Mouse (Mus musculus) thymus, adult 2 months (tissue): Measurements from ENCODE around the gene Fli1. TPM values are rescaled to one million over a fixed set of nuclear protein-coding genes. Genes with fewer than 3 reads are reported as not detected.

Experiments used
- DNase-seq: peaks from one replicate; pipeline ENCODE4 v3.0.0; 2021
- H3K27ac ChIP-seq: fragments of 200-500 bp; 2 replicates; pipeline ENCODE4 v1.5.1; 2012; ENCODE audit warnings: low read length, control low read depth; ENCODE audit not compliant: control insufficient read depth, insufficient read depth
- H3K27me3 ChIP-seq: fragments of 200-500 bp; 2 replicates; pipeline ENCODE4 v1.6.1; 2012; ENCODE audit warnings: mild to moderate bottlenecking, low read length, moderate library complexity, mixed read lengths; ENCODE audit not compliant: control insufficient read depth, insufficient read depth
- H3K36me3 ChIP-seq: fragments of 200-500 bp; 2 replicates; pipeline ENCODE4 v1.6.1; 2012; ENCODE audit warnings: mild to moderate bottlenecking, low read length, moderate library complexity; ENCODE audit not compliant: control insufficient read depth, insufficient read depth
- H3K4me1 ChIP-seq: fragments of 200-500 bp; replicated peaks from 2 replicates; pipeline ENCODE4 v1.6.1; 2012; ENCODE audit warnings: low read length; ENCODE audit not compliant: control insufficient read depth, insufficient read depth
- H3K4me3 ChIP-seq: fragments of 200-500 bp; 2 replicates; pipeline ENCODE4 v1.5.1; 2012; ENCODE audit warnings: mild to moderate bottlenecking, low read length, control low read depth, moderate library complexity; ENCODE audit not compliant: control insufficient read depth, insufficient read depth
- CTCF ChIP-seq: fragments of 200-500 bp; IDR thresholded peaks from 2 replicates; pipeline ENCODE4 v1.5.1; 2012; ENCODE audit warnings: mild to moderate bottlenecking, control low read depth, low read length, moderate library complexity, borderline replicate concordance; ENCODE audit not compliant: control insufficient read depth, poor library complexity, insufficient read depth; ENCODE audit errors: extremely low read depth
- POLR2A ChIP-seq: fragments of 200-500 bp; IDR thresholded peaks from 2 replicates; pipeline ENCODE4 v1.6.1; 2012; ENCODE audit warnings: mild to moderate bottlenecking, low read length, control low read depth, moderate library complexity; ENCODE audit not compliant: control insufficient read depth, poor library complexity, insufficient read depth; ENCODE audit errors: extremely low read depth
- WGBS: fragments of 180-500 bp; shearing (Covaris S2); methylation state at CpG from one replicate; pipeline ENCODE4 v1.1.7; 2018; 5-methylcytosine and 5-hydroxymethylcytosine counted together
- polyA plus RNA-seq: library from polyadenylated mRNA; depleted of rRNA; stranded (reverse); fragments of >200 nt; gene quantifications from 2 replicates; pipeline ENCODE4 v1.2.3, GENCODE M21; 2012

Fli1 gene
- polyA plus RNA-seq, 1 experiment, result 28.5 TPM

GRCm38 (mm10) chr9:32502256-32503010 lies 40.2 kb downstream of the Fli1 start:
- H3K27ac ChIP-seq, result no peak overlapping the region
- H3K27me3 ChIP-seq, result no peaks in the 10 kb centered on the region
- 58% methylated on average over 11 of the region's 11 CpGs for WGBS
- no peaks in the 10 kb centered on the region for H3K36me3 ChIP-seq
- DNase-seq, result no peak
- H3K4me1 ChIP-seq, result peaks cover 75% of the 10 kb centered on the region
- no peak overlapping the region for H3K4me3 ChIP-seq
- TF ChIP-seq CTCF (no peak), POLR2A (no peak)

GRCm38 (mm10) chr9:32500886-32501285 lies 41.8 kb downstream of the Fli1 start:
- no peak for DNase-seq
- Histone ChIP-seq H3K4me1 (peaks cover 67% of the 10 kb centered on the region), H3K36me3 (no peaks in the 10 kb centered on the region), H3K27ac (peak overlapping the region; percentile 43), H3K4me3 (no peak overlapping the region), H3K27me3 (no peaks in the 10 kb centered on the region)
- TF ChIP-seq CTCF (no peak), POLR2A (no peak)
- 60% methylated on average over 8 of the region's 8 CpGs for WGBS

GRCm38 (mm10) chr9:32500063-32500462 lies 42.6 kb downstream of the Fli1 start:
- TF ChIP-seq CTCF (no peak), POLR2A (no peak)
- Histone ChIP-seq H3K4me3 (no peak overlapping the region), H3K4me1 (peaks cover 65% of the 10 kb centered on the region), H3K36me3 (no peaks in the 10 kb centered on the region), H3K27me3 (no peaks in the 10 kb centered on the region), H3K27ac (peak overlapping the region; percentile 88)
- 7% methylated on average over 5 of the region's 5 CpGs for WGBS
- DNase-seq, result no peak

- Histone ChIP-seq H3K36me3 (no peaks in the 10 kb centered on the region), H3K4me1 (peaks cover 65% of the 10 kb centered on the region), H3K27ac (peak overlapping the region; percentile 82), H3K4me3 (no peak overlapping the region), H3K27me3 (no peaks in the 10 kb centered on the region)
- DNase-seq, result no peak
- TF ChIP-seq CTCF (no peak), POLR2A (no peak)
- WGBS, result 24% methylated on average over 6 of the region's 6 CpGs
These were observed 43.2 kb downstream of the Fli1 start for GRCm38 (mm10) chr9:32499469-32499868.

- Histone ChIP-seq H3K4me3 (peak overlapping the region; percentile 9; the same call in 1 of the 2 replicates), H3K27me3 (no peaks in the 10 kb centered on the region), H3K36me3 (no peaks in the 10 kb centered on the region), H3K27ac (peak overlapping the region; percentile 91), H3K4me1 (peaks cover 52% of the 10 kb centered on the region)
- DNase-seq, result peak; percentile 75
- under 1% methylated on average over 7 of the region's 7 CpGs for WGBS
- TF ChIP-seq CTCF, result no peak
These were observed 47.0 kb downstream of the Fli1 start for GRCm38 (mm10) chr9:32495643-32495997.

GRCm38 (mm10) chr9:32494891-32495642 lies 47.6 kb downstream of the Fli1 start:
- DNase-seq, result no peak
- Histone ChIP-seq H3K27me3 (no peaks in the 10 kb centered on the region), H3K4me1 (peaks cover 54% of the 10 kb centered on the region), H3K36me3 (no peaks in the 10 kb centered on the region), H3K4me3 (peak overlapping the region; percentile 9; the same call in 1 of the 2 replicates), H3K27ac (peak overlapping the region; percentile 91)
- no peak for TF ChIP-seq CTCF
- TF ChIP-seq POLR2A, result no peak
- WGBS, result 40% methylated on average over 8 of the region's 8 CpGs
